Mouse (Mus musculus) hindbrain, embryonic 13.5 days (tissue): ENCODE measurements at regions not wholly inside any gene's neighbourhood (a gene's known extent, or its start where the extent isn't known, plus 50 kb on each side); places are given as distances from the start of the nearest gene placed in this dataset.

Experiments
- ATAC-seq: fragments of 200-750 bp; cut with Nextera tagmentation; 2 replicates; pipeline ENCODE4 v1.8.0; 2017; ENCODE audit warnings: moderate TSS enrichment; ENCODE audit not compliant: low FRiP score
- H3K27ac ChIP-seq: fragments of 300-500 bp; sonication (generic); 2 replicates; pipeline ENCODE4 v1.5.1; 2015; ENCODE audit warnings: inconsistent platforms, mild to moderate bottlenecking, moderate library complexity
- H3K27me3 ChIP-seq: fragments of 300-500 bp; sonication (generic); 2 replicates; pipeline ENCODE4 v1.6.1; 2015; ENCODE audit warnings: mild to moderate bottlenecking, inconsistent platforms
- H3K36me3 ChIP-seq: fragments of 300-500 bp; sonication (generic); 2 replicates; pipeline ENCODE4 v1.6.1; 2015; ENCODE audit warnings: mild to moderate bottlenecking, inconsistent platforms
- H3K4me1 ChIP-seq: fragments of 300-500 bp; sonication (generic); replicated peaks from 2 replicates; pipeline ENCODE4 v1.6.1; 2015; ENCODE audit warnings: inconsistent platforms
- H3K4me2 ChIP-seq: fragments of 300-500 bp; sonication (generic); 2 replicates; pipeline ENCODE4 v1.6.1; 2015; ENCODE audit warnings: inconsistent platforms, mild to moderate bottlenecking, moderate library complexity
- H3K4me3 ChIP-seq: fragments of 300-500 bp; sonication (generic); 2 replicates; pipeline ENCODE4 v1.5.1; 2015; ENCODE audit warnings: mild to moderate bottlenecking, inconsistent platforms
- H3K9ac ChIP-seq: fragments of 300-500 bp; sonication (generic); 2 replicates; pipeline ENCODE4 v1.6.1; 2015; ENCODE audit warnings: mild to moderate bottlenecking, inconsistent platforms
- H3K9me3 ChIP-seq: fragments of 300-500 bp; sonication (generic); 2 replicates; pipeline ENCODE4 v1.6.1; 2016; ENCODE audit warnings: inconsistent platforms
- WGBS: fragments of 180-500 bp; shearing (Covaris S2); methylation state at CpG from one replicate; pipeline ENCODE4 v1.1.7; 2015; 5-methylcytosine and 5-hydroxymethylcytosine counted together

GRCm38 (mm10) chr3:66514587-66514986 lies 217.9 kb upstream of the Veph1 start:
- Histone ChIP-seq H3K9ac (no peak overlapping the region), H3K4me2 (no peak overlapping the region), H3K9me3 (peaks cover 4% of the 10 kb centered on the region; the same call in 1 of the 2 replicates), H3K36me3 (no peaks in the 10 kb centered on the region), H3K27ac (no peak overlapping the region), H3K27me3 (no peaks in the 10 kb centered on the region), H3K4me3 (no peak overlapping the region), H3K4me1 (0 out of 2 replicates have a peak, but pooled peaks cover 5% of the 10 kb centered on the region)
- no peak for ATAC-seq
- 88% methylated on average over 8 of the region's 8 CpGs for WGBS

DNA sequence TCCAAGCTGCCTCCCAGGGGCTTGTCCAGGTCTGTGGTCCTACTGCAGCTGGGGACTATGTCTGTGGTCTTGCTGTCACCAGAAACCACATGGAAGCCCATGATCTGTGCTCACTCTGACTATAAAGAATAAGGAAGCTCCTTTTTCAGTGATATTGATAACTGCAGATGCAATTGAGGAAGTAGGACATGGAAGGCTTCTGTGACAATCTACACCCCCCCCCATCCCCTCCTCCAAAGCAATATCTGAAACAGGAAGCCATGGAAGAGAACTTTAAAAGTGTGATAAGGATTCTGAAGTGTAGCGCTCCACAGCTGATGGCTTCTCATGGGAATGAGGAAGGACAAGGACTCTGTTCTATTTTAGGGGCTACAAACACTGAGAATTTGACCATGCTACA lies 215.8 kb upstream of the Veph1 start:
- 89% methylated on average over 1 of the region's 1 CpGs for WGBS
- Histone ChIP-seq H3K4me2 (no peak overlapping the region), H3K9me3 (peaks cover 4% of the 10 kb centered on the region; the same call in 1 of the 2 replicates), H3K27me3 (no peaks in the 10 kb centered on the region), H3K4me1 (no peaks in the 10 kb centered on the region), H3K36me3 (no peaks in the 10 kb centered on the region), H3K4me3 (no peak overlapping the region), H3K27ac (no peak overlapping the region), H3K9ac (no peak overlapping the region)
- no peak for ATAC-seq

GRCm38 (mm10) chr3:66510455-66510854 lies 213.8 kb upstream of the Veph1 start:
- WGBS: 77% methylated on average over 4 of the region's 4 CpGs
- Histone ChIP-seq H3K9me3 (no peaks in the 10 kb centered on the region), H3K27me3 (no peaks in the 10 kb centered on the region), H3K27ac (no peak overlapping the region), H3K4me2 (no peak overlapping the region), H3K9ac (no peak overlapping the region), H3K4me3 (no peak overlapping the region), H3K4me1 (peaks cover 4% of the 10 kb centered on the region), H3K36me3 (no peaks in the 10 kb centered on the region)
- no peak for ATAC-seq

- no peak overlapping the region for H3K4me3 ChIP-seq
- no peak overlapping the region for H3K4me2 ChIP-seq
- H3K36me3 ChIP-seq: no peaks in the 10 kb centered on the region
- no peaks in the 10 kb centered on the region for H3K9me3 ChIP-seq
- H3K9ac ChIP-seq: no peak overlapping the region
- ATAC-seq: no peak
- no peak overlapping the region for H3K27ac ChIP-seq
- H3K27me3 ChIP-seq: no peaks in the 10 kb centered on the region
- peaks cover 5% of the 10 kb centered on the region for H3K4me1 ChIP-seq
These were observed 209.5 kb upstream of the Veph1 start for GRCm38 (mm10) chr3:66506125-66506524.

- WGBS: 53% methylated on average over 6 of the region's 6 CpGs
- no peak overlapping the region for H3K27ac ChIP-seq
- no peak for ATAC-seq
These were observed 208.9 kb upstream of the Veph1 start for GRCm38 (mm10) chr3:66505476-66506076.

GRCm38 (mm10) chr3:66504717-66505116 lies 208.1 kb upstream of the Veph1 start:
- H3K4me3 ChIP-seq: no peak overlapping the region
- H3K9ac ChIP-seq: no peak overlapping the region
- ATAC-seq: no peak
- H3K36me3 ChIP-seq: no peaks in the 10 kb centered on the region
- no peak overlapping the region for H3K4me2 ChIP-seq
- no peaks in the 10 kb centered on the region for H3K9me3 ChIP-seq
- H3K4me1 ChIP-seq: peaks cover 5% of the 10 kb centered on the region
- no peak overlapping the region for H3K27ac ChIP-seq
- H3K27me3 ChIP-seq: no peaks in the 10 kb centered on the region
- WGBS: 83% methylated on average over 6 of the region's 6 CpGs

More at GRCm38 (mm10) chr3:66505476-66506076, 208.9 kb upstream of the Veph1 start:
- H3K4me1 ChIP-seq: peaks cover 5% of the 10 kb centered on the region
- H3K4me3 ChIP-seq: no peak overlapping the region
- H3K9me3 ChIP-seq: no peaks in the 10 kb centered on the region
- no peak overlapping the region for H3K9ac ChIP-seq
- no peaks in the 10 kb centered on the region for H3K27me3 ChIP-seq
- H3K36me3 ChIP-seq: no peaks in the 10 kb centered on the region
- no peak overlapping the region for H3K4me2 ChIP-seq

DNA sequence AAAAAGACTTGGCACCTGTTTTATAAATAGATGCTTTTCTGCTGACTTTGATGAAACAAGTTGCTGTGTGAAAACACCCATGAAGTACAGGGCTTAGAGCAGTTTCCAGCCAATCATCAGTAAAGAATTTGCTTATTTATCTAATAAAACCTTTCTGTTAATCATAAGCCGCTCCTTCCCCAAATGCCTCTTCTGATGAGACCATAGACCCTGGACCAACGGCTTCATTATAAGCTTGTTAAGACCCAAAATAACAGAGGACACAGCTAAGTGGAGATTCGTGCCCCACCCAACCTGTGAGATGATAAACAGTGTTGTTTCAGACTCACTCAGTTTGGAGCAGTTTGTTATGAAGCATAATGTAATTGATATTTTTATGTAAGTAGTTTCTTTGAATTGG lies 207.0 kb upstream of the Veph1 start:
- Histone ChIP-seq H3K4me3 (no peak overlapping the region), H3K9ac (no peak overlapping the region), H3K9me3 (no peaks in the 10 kb centered on the region), H3K27me3 (no peaks in the 10 kb centered on the region), H3K27ac (no peak overlapping the region), H3K4me1 (peaks cover 5% of the 10 kb centered on the region), H3K4me2 (no peak overlapping the region), H3K36me3 (no peaks in the 10 kb centered on the region)
- 92% methylated on average over 3 of the region's 3 CpGs for WGBS
- ATAC-seq: no peak

DNA sequence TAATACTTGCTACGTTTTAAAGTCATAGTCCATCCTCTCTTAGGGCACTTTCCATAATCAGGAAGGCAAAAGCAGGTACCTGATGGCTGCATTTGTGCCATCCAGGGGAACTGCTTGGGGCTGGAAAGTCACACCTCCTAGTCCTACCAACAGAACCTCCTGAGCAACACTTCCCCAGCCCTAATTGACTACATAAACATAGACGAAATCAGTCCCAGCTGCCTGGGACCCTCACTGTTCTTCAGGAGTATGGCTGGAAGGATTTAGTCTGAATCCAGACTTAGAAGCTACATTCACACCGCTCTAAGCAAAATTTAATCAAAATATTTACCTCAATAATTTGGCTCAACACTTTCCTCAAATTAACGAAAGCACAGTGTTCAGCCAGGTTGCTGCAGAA lies 205.2 kb upstream of the Veph1 start:
- no peak overlapping the region for H3K4me2 ChIP-seq
- H3K27ac ChIP-seq: no peak overlapping the region
- no peak overlapping the region for H3K4me3 ChIP-seq
- no peaks in the 10 kb centered on the region for H3K36me3 ChIP-seq
- H3K9ac ChIP-seq: no peak overlapping the region
- H3K27me3 ChIP-seq: no peaks in the 10 kb centered on the region
- H3K4me1 ChIP-seq: peaks cover 5% of the 10 kb centered on the region
- no peaks in the 10 kb centered on the region for H3K9me3 ChIP-seq
- WGBS: 82% methylated on average over 4 of the region's 4 CpGs
- ATAC-seq: no peak

GRCm38 (mm10) chr3:66494442-66495113 lies 197.9 kb upstream of the Veph1 start:
- WGBS: 70% methylated on average over 2 of the region's 2 CpGs
- no peak for ATAC-seq
- no peak overlapping the region for H3K4me2 ChIP-seq

GRCm38 (mm10) chr3:66490696-66491357 lies 194.2 kb upstream of the Veph1 start:
- peaks cover 6% of the 10 kb centered on the region; the same call in 1 of the 2 replicates for H3K4me1 ChIP-seq
- H3K27ac ChIP-seq: no peak overlapping the region
- H3K27me3 ChIP-seq: no peaks in the 10 kb centered on the region
- WGBS: 5% methylated on average over 6 of the region's 6 CpGs
- H3K36me3 ChIP-seq: no peaks in the 10 kb centered on the region
- no peaks in the 10 kb centered on the region for H3K9me3 ChIP-seq
- H3K4me3 ChIP-seq: no peak overlapping the region
- no peak overlapping the region for H3K9ac ChIP-seq
- H3K4me2 ChIP-seq: no peak overlapping the region
- ATAC-seq: no peak

More at GRCm38 (mm10) chr3:66494442-66495113, 197.9 kb upstream of the Veph1 start:
- no peaks in the 10 kb centered on the region for H3K27me3 ChIP-seq
- H3K27ac ChIP-seq: no peak overlapping the region
- H3K9me3 ChIP-seq: no peaks in the 10 kb centered on the region
- H3K4me1 ChIP-seq: peaks cover 6% of the 10 kb centered on the region; the same call in 1 of the 2 replicates
- no peak overlapping the region for H3K4me3 ChIP-seq
- H3K36me3 ChIP-seq: no peaks in the 10 kb centered on the region
- H3K9ac ChIP-seq: no peak overlapping the region

DNA sequence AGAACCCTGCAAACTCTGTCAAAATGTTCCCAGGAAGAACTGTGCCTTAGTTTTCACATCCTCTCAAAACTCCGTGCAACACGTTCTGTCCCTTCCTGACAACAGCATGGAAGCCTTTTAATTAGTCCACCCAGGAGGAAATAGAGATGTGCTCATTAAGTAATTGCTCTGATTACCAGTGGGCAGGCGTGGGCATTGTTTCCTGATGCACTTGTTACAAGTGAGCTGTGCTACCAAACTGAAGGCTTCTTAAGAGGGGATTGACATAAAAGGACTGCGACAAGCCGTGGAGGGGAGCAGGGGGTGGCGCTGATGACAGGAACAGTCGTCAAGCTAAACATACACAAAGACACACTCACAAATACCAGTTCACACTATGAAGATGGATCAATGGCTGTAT lies 192.1 kb upstream of the Veph1 start:
- WGBS: 56% methylated on average over 7 of the region's 7 CpGs
- Histone ChIP-seq H3K27ac (no peak overlapping the region), H3K4me3 (no peak overlapping the region), H3K36me3 (no peaks in the 10 kb centered on the region), H3K4me2 (no peak overlapping the region), H3K27me3 (no peaks in the 10 kb centered on the region), H3K4me1 (peaks cover 6% of the 10 kb centered on the region; the same call in 1 of the 2 replicates), H3K9me3 (no peaks in the 10 kb centered on the region), H3K9ac (no peak overlapping the region)
- ATAC-seq: no peak

DNA sequence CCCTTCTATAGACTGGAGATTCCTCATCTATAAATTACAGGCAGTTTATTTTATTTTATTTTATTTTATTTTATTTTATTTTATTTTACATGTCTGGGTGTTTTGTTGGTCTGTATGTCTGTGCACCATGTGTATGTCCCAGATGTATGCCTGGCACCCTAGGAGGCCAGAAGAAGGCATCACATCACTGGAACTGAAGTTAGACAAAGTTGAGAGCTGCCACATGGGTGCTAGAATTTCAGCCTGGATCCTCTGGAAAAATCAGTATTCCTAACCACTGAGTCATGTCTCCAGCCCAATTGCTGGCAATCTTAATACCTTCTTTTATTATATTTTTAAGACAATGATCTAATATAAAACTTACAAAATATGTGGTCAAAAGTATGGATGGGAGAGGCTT lies 190.0 kb upstream of the Veph1 start:
- Histone ChIP-seq H3K4me2 (no peak overlapping the region), H3K4me1 (peaks cover 6% of the 10 kb centered on the region; the same call in 1 of the 2 replicates), H3K9ac (no peak overlapping the region), H3K36me3 (no peaks in the 10 kb centered on the region), H3K27ac (no peak overlapping the region), H3K9me3 (no peaks in the 10 kb centered on the region), H3K4me3 (no peak overlapping the region), H3K27me3 (no peaks in the 10 kb centered on the region)
- no peak for ATAC-seq
